Mouse (Mus musculus) C2C12 (cell line): ENCODE data around the gene Agap1. TPM values are rescaled to one million over a fixed set of nuclear protein-coding genes. Genes with fewer than 3 reads are reported as not detected.

Experiments used
- H3K27me3 ChIP-seq: one replicate; pipeline ENCODE4 v1.6.1; 2011; ENCODE audit not compliant: control insufficient read depth, insufficient read depth, insufficient read length
- H3K36me3 ChIP-seq: one replicate; pipeline ENCODE4 v1.6.1; 2011; ENCODE audit not compliant: control insufficient read depth, insufficient read depth
- H3K4me3 ChIP-seq: one replicate; pipeline ENCODE4 v1.5.1; 2011; ENCODE audit warnings: mild to moderate bottlenecking, control low read depth; ENCODE audit not compliant: poor library complexity, insufficient read depth, severe bottlenecking
- H3K79me2 ChIP-seq: one replicate; pipeline ENCODE4 v1.6.1; 2011; ENCODE audit not compliant: control insufficient read depth, insufficient read depth
- H3K79me3 ChIP-seq: one replicate; pipeline ENCODE4 v1.6.1; 2011; ENCODE audit warnings: low read depth, control low read depth
- H3ac ChIP-seq: one replicate; pipeline ENCODE3; 2011; ENCODE audit warnings: low read depth; ENCODE audit not compliant: control insufficient read depth, insufficient read length
- CTCF ChIP-seq: IDR thresholded peaks from one replicate; pipeline ENCODE4 v1.5.1; 2011; ENCODE audit not compliant: control insufficient read depth, insufficient read depth, insufficient read length
- USF1 ChIP-seq: IDR thresholded peaks from one replicate; pipeline ENCODE4 v1.6.1; 2011; ENCODE audit warnings: low read depth, mild to moderate bottlenecking, control low read depth, moderate library complexity
- polyA plus RNA-seq: library from polyadenylated mRNA; unstranded; fragments of >200 nt; fragmentation: generic; extraction: Trizol; gene quantifications from one replicate; pipeline ENCODE4 v1.2.1, GENCODE M21; 2012; ENCODE audit warnings: missing spikeins

Agap1 gene
- polyA plus RNA-seq, 1 experiment = 14.0 TPM

- Histone ChIP-seq H3K4me3 (no peak overlapping the region), H3K79me3 (no peaks in the 10 kb centered on the region), H3K36me3 (no peaks in the 10 kb centered on the region), H3K27me3 (peaks cover 27% of the 10 kb centered on the region), H3ac (no peak overlapping the region), H3K79me2 (no peaks in the 10 kb centered on the region)
- peak; percentile 85 for TF ChIP-seq CTCF
- no peak for TF ChIP-seq USF1
Measured at GRCm38 (mm10) chr1:89943202-89943601, 488.6 kb downstream of the Agap1 start.
